Mouse (Mus musculus) MEL (cell line): ENCODE results near the gene Il16.

Experiments used
- CTCF ChIP-seq, 3 experiments: IDR thresholded peaks in 2 of 3; conservative IDR thresholded peaks in 1 of 3; 2 replicates each; pipeline ENCODE4 v1.5.1; 2011 to 2012; ENCODE audit warnings: low read length in 3 of 3, low read depth in 2 of 3, mild to moderate bottlenecking in 2 of 3, improper control_type of control experiment in 1 of 3, inconsistent platforms in 1 of 3, mixed read lengths in 1 of 3, moderate library complexity in 1 of 3; ENCODE audit not compliant: control insufficient read depth in 1 of 3, insufficient read depth in 1 of 3, poor library complexity in 1 of 3, severe bottlenecking in 1 of 3
- MAX ChIP-seq: IDR thresholded peaks from 2 replicates; pipeline ENCODE4 v1.6.1; 2011; ENCODE audit warnings: low read length, improper control_type of control experiment
- POLR2A ChIP-seq, 2 experiments: IDR thresholded peaks; 2 replicates each; pipeline ENCODE4 v1.6.1; 2011 to 2012; ENCODE audit warnings: low read length in 2 of 2, mild to moderate bottlenecking in 2 of 2, control low read depth in 1 of 2, improper control_type of control experiment in 1 of 2, low read depth in 1 of 2, moderate library complexity in 1 of 2; ENCODE audit not compliant: control insufficient read depth in 1 of 2, insufficient read depth in 1 of 2, poor library complexity in 1 of 2
- SIN3A ChIP-seq: IDR thresholded peaks from 2 replicates; pipeline ENCODE4 v1.6.1; 2012; ENCODE audit warnings: low read length, improper control_type of control experiment, inconsistent platforms
- SMC3 ChIP-seq: IDR thresholded peaks from 2 replicates; pipeline ENCODE4 v1.6.1; 2011; ENCODE audit warnings: low read depth, low read length, improper control_type of control experiment
- TAL1 ChIP-seq: IDR thresholded peaks from 2 replicates; pipeline ENCODE4 v1.6.1; 2012; ENCODE audit warnings: mild to moderate bottlenecking, inconsistent platforms, low read length, moderate library complexity, mixed read lengths
- TCF12 ChIP-seq: IDR thresholded peaks from 2 replicates; pipeline ENCODE4 v1.6.1; 2014; ENCODE audit warnings: low read depth, mild to moderate bottlenecking, inconsistent platforms, low read length, improper control_type of control experiment, moderate library complexity
- USF2 ChIP-seq, 2 experiments: IDR thresholded peaks; 2 replicates each; pipeline ENCODE4 v1.6.1; 2011 to 2012; ENCODE audit warnings: improper control_type of control experiment in 2 of 2, low read length in 2 of 2, borderline replicate concordance in 1 of 2, inconsistent platforms in 1 of 2, low read depth in 1 of 2, mild to moderate bottlenecking in 1 of 2; ENCODE audit not compliant: insufficient read depth in 1 of 2
- ZC3H11A ChIP-seq: IDR thresholded peaks from 2 replicates; pipeline ENCODE4 v1.6.1; 2012; ENCODE audit warnings: low read depth, mild to moderate bottlenecking, inconsistent platforms, low read length, improper control_type of control experiment

- TF ChIP-seq USF2 (IDR thresholded peaks at IDR 0.05; ENCODE audit: borderline replicate concordance in 1 of 2, insufficient read depth in 1 of 2, low read depth in 1 of 2, low read length in 2 of 2) (no peak), MAX (no peak), CTCF (IDR thresholded peaks at IDR 0.05 in 2 of 3, conservative IDR thresholded peaks at IDR 0.05 in 1 of 3; ENCODE audit: control insufficient read depth in 1 of 3, insufficient read depth in 1 of 3, low read depth in 2 of 3, low read length in 3 of 3, poor library complexity in 1 of 3, severe bottlenecking in 1 of 3) (no peak), ZC3H11A (no peak), SMC3 (no peak), POLR2A (IDR thresholded peaks at IDR 0.05; ENCODE audit: control insufficient read depth in 1 of 2, insufficient read depth in 1 of 2, low read depth in 1 of 2, low read length in 2 of 2, poor library complexity in 1 of 2) (no peak), TAL1 (no peak), SIN3A (no peak), TCF12 (no peak)
Measured at GRCm38 (mm10) chr7:83666087-83666595, 79.4 kb downstream of the Il16 start.
